Mouse (Mus musculus) liver, embryonic 16.5 days (tissue): ENCODE results near the gene Rala. TPM values are rescaled to one million over a fixed set of nuclear protein-coding genes. Genes with fewer than 3 reads are reported as not detected.

Source experiments
- ATAC-seq: fragments of 200-750 bp; cut with Nextera tagmentation; 2 replicates; pipeline ENCODE4 v1.8.0; 2017; ENCODE audit warnings: low read depth, mild to moderate bottlenecking, moderate number of reproducible peaks, moderate library complexity
- H3K27ac ChIP-seq: fragments of 300-500 bp; sonication (generic); 2 replicates; pipeline ENCODE4 v1.5.1; 2014; ENCODE audit warnings: mild to moderate bottlenecking, low read length
- H3K27me3 ChIP-seq: fragments of 300-500 bp; sonication (generic); 2 replicates; pipeline ENCODE4 v1.6.1; 2014; ENCODE audit warnings: low read depth, low read length, mixed read lengths; ENCODE audit not compliant: control insufficient read depth, insufficient read depth
- H3K36me3 ChIP-seq: fragments of 300-500 bp; sonication (generic); 2 replicates; pipeline ENCODE4 v1.6.1; 2014; ENCODE audit warnings: mild to moderate bottlenecking; ENCODE audit not compliant: control insufficient read depth, insufficient read depth
- H3K4me1 ChIP-seq: fragments of 300-500 bp; sonication (generic); 2 replicates; pipeline ENCODE4 v1.6.1; 2014; ENCODE audit warnings: low read depth, low read length, mixed read lengths; ENCODE audit not compliant: control insufficient read depth
- H3K4me2 ChIP-seq: fragments of 300-500 bp; sonication (generic); 2 replicates; pipeline ENCODE4 v1.6.1; 2014; ENCODE audit warnings: low read depth, low read length, mixed read lengths
- H3K4me3 ChIP-seq: fragments of 300-500 bp; sonication (generic); 2 replicates; pipeline ENCODE4 v1.5.1; 2014; ENCODE audit warnings: low read depth, mild to moderate bottlenecking, low read length
- H3K9ac ChIP-seq: fragments of 300-500 bp; sonication (generic); 2 replicates; pipeline ENCODE4 v1.6.1; 2014; ENCODE audit warnings: low read depth, low read length
- H3K9me3 ChIP-seq: fragments of 300-500 bp; sonication (generic); replicated peaks from 2 replicates; pipeline ENCODE4 v1.6.1; 2016; ENCODE audit warnings: low read length; ENCODE audit not compliant: control insufficient read depth
- WGBS: fragments of 180-500 bp; shearing (Covaris S2); extraction: QIAGEN DNeasy Blood & Tissue Kit; methylation state at CpG from one replicate; pipeline ENCODE4 v1.1.7; 2014; ENCODE audit not compliant: insufficient replicate concordance; 5-methylcytosine and 5-hydroxymethylcytosine counted together
- polyA plus RNA-seq: library from polyadenylated mRNA; unstranded; fragments of >200 nt; fragmentation: Nextera tagmentation; extraction: Ambion mirVana; gene quantifications from 2 replicates; pipeline ENCODE4 v1.2.1, GENCODE M21; 2015

Rala gene
- polyA plus RNA-seq, 1 experiment from 2014 or later, result 16.9 TPM

GRCm38 (mm10) chr13:17857046-17857445 is 87.0 kb downstream of the Rala start:
- Histone ChIP-seq H3K27ac (no peak overlapping the region), H3K4me2 (no peak overlapping the region), H3K9me3 (no peaks in the 10 kb centered on the region), H3K27me3 (no peaks in the 10 kb centered on the region), H3K4me3 (no peak overlapping the region), H3K4me1 (no peaks in the 10 kb centered on the region), H3K36me3 (no peaks in the 10 kb centered on the region), H3K9ac (no peak overlapping the region)
- 62% methylated on average over 9 of the region's 9 CpGs for WGBS
- no peak for ATAC-seq

- Histone ChIP-seq H3K9ac (no peak overlapping the region), H3K27me3 (no peaks in the 10 kb centered on the region), H3K4me1 (no peaks in the 10 kb centered on the region), H3K4me3 (no peak overlapping the region), H3K9me3 (no peaks in the 10 kb centered on the region), H3K36me3 (no peaks in the 10 kb centered on the region), H3K27ac (no peak overlapping the region), H3K4me2 (no peak overlapping the region)
- WGBS, result 5% methylated on average over 13 of the region's 13 CpGs
- ATAC-seq, result no peak
Observed at GRCm38 (mm10) chr13:17855492-17856138, 88.4 kb downstream of the Rala start.

GRCm38 (mm10) chr13:17854755-17855154 is 89.3 kb downstream of the Rala start:
- no peak for ATAC-seq
- Histone ChIP-seq H3K4me1 (no peaks in the 10 kb centered on the region), H3K4me2 (no peak overlapping the region), H3K27me3 (no peaks in the 10 kb centered on the region), H3K4me3 (no peak overlapping the region), H3K9ac (no peak overlapping the region), H3K36me3 (no peaks in the 10 kb centered on the region), H3K9me3 (no peaks in the 10 kb centered on the region), H3K27ac (no peak overlapping the region)
- 42% methylated on average over 6 of the region's 6 CpGs for WGBS

GRCm38 (mm10) chr13:17843336-17843735 is 100.7 kb downstream of the Rala start:
- H3K27me3 ChIP-seq, result no peaks in the 10 kb centered on the region
- ATAC-seq, result no peak
- H3K4me1 ChIP-seq, result no peaks in the 10 kb centered on the region
- no peaks in the 10 kb centered on the region for H3K9me3 ChIP-seq
- H3K36me3 ChIP-seq, result no peaks in the 10 kb centered on the region
- no peak overlapping the region for H3K4me2 ChIP-seq
- 77% methylated on average over 2 of the region's 2 CpGs for WGBS
- no peak overlapping the region for H3K9ac ChIP-seq
- no peak overlapping the region for H3K27ac ChIP-seq
- no peak overlapping the region for H3K4me3 ChIP-seq

GRCm38 (mm10) chr13:17842756-17843155 is 101.3 kb downstream of the Rala start:
- WGBS, result 49% methylated on average over 4 of the region's 4 CpGs
- no peaks in the 10 kb centered on the region for H3K27me3 ChIP-seq

GRCm38 (mm10) chr13:17839137-17839536 is 104.9 kb downstream of the Rala start:
- ATAC-seq, result no peak
- no peaks in the 10 kb centered on the region for H3K36me3 ChIP-seq
- 68% methylated on average over 5 of the region's 5 CpGs for WGBS

More at GRCm38 (mm10) chr13:17842756-17843155, 101.3 kb downstream of the Rala start:
- H3K9ac ChIP-seq, result no peak overlapping the region
- no peaks in the 10 kb centered on the region for H3K9me3 ChIP-seq
- no peak overlapping the region for H3K4me2 ChIP-seq
- ATAC-seq, result no peak
- H3K4me3 ChIP-seq, result no peak overlapping the region
- H3K36me3 ChIP-seq, result no peaks in the 10 kb centered on the region
- no peaks in the 10 kb centered on the region; the same call in 1 of the 2 replicates for H3K4me1 ChIP-seq
- no peak overlapping the region for H3K27ac ChIP-seq

GRCm38 (mm10) chr13:17838484-17838851 is 105.6 kb downstream of the Rala start:
- Histone ChIP-seq H3K9me3 (no peaks in the 10 kb centered on the region), H3K4me1 (no peaks in the 10 kb centered on the region; the same call in 1 of the 2 replicates), H3K27me3 (no peaks in the 10 kb centered on the region), H3K4me2 (no peak overlapping the region), H3K9ac (no peak overlapping the region), H3K36me3 (no peaks in the 10 kb centered on the region), H3K4me3 (no peak overlapping the region), H3K27ac (no peak overlapping the region)
- no peak for ATAC-seq
- 30% methylated on average over 4 of the region's 4 CpGs for WGBS

More at GRCm38 (mm10) chr13:17839137-17839536, 104.9 kb downstream of the Rala start:
- Histone ChIP-seq H3K9ac (no peak overlapping the region), H3K4me3 (no peak overlapping the region), H3K27me3 (no peaks in the 10 kb centered on the region), H3K4me1 (no peaks in the 10 kb centered on the region; the same call in 1 of the 2 replicates), H3K27ac (no peak overlapping the region), H3K9me3 (no peaks in the 10 kb centered on the region), H3K4me2 (no peak overlapping the region)

- H3K9me3 ChIP-seq, result no peaks in the 10 kb centered on the region
- H3K4me1 ChIP-seq, result no peaks in the 10 kb centered on the region; the same call in 1 of the 2 replicates
- H3K27me3 ChIP-seq, result no peaks in the 10 kb centered on the region
- H3K4me3 ChIP-seq, result no peak overlapping the region
- H3K9ac ChIP-seq, result no peak overlapping the region
- H3K4me2 ChIP-seq, result no peak overlapping the region
- H3K27ac ChIP-seq, result no peak overlapping the region
- 36% methylated on average over 16 of the region's 16 CpGs for WGBS
- no peaks in the 10 kb centered on the region for H3K36me3 ChIP-seq
- no peak for ATAC-seq
Observed at GRCm38 (mm10) chr13:17837610-17838483, 106.2 kb downstream of the Rala start.

GRCm38 (mm10) chr13:17836808-17837207 is 107.2 kb downstream of the Rala start:
- 27% methylated on average over 7 of the region's 7 CpGs for WGBS
- Histone ChIP-seq H3K9ac (no peak overlapping the region), H3K4me3 (no peak overlapping the region)

More at GRCm38 (mm10) chr13:17836808-17837207, 107.2 kb downstream of the Rala start:
- Histone ChIP-seq H3K36me3 (no peaks in the 10 kb centered on the region), H3K4me1 (no peaks in the 10 kb centered on the region; the same call in 1 of the 2 replicates), H3K4me2 (no peak overlapping the region), H3K9me3 (no peaks in the 10 kb centered on the region), H3K27ac (no peak overlapping the region), H3K27me3 (no peaks in the 10 kb centered on the region)
- no peak for ATAC-seq
